Comparison of ENCODE assay signal across 7 mouse cellular contexts in the genomic region with DNA sequence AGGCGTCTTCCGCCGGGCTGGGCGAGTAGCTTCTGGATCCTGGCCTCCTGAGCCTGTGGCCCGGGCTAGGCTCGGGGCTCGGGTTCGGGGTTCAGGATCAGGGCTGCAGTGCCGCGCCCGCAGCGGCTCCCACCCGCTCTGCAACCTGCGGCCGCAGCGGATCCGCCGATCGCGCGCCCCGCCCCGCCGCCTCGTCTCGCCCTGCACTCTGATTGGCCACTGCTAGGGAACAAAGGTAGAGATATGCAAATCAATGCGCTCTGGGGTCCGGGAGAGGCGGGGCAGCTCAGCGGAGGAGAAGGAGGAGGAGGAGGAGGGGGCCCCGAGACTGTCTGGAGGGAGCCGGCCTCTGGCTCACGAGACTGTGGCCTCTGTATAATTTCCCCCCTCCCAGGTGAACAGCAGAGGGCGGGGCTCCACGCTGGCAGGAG. TPM values are rescaled to one million over a fixed set of nuclear protein-coding genes. Genes with fewer than 3 reads are reported as not detected.
DNase-seq lines count a peak whose midpoint lies in the region; ATAC-seq and TF ChIP-seq lines count a peak whose summit lies in the region.

Tspan13 (minus strand) TSS at position 153 of the 431 bp plus-strand sequence.

- H3K27ac ChIP-seq in bone marrow macrophage, adult 2 months (ENCODE audit: insufficient read depth, low read depth, low read length): no peak within 1 kb of the TSS
- 0 out of 2 replicates have a peak within 1 kb of the TSS, but pooled peaks have one; percentile 17 for H3K27ac ChIP-seq in embryonic facial prominence, embryonic 15.5 days (replicated peaks)
- no peak within 1 kb of the TSS; the same call in 1 of the 2 replicates for H3K27ac ChIP-seq in limb, embryonic 13.5 days
- H3K27ac ChIP-seq in midbrain, embryonic 15.5 days: peak within 1 kb of the TSS; percentile 98

- peaks cover 14% of the 10 kb centered on the region for H3K4me1 ChIP-seq in bone marrow macrophage, adult 2 months (ENCODE audit: control insufficient read depth, insufficient read depth, low read length)
- H3K4me1 ChIP-seq in embryonic facial prominence, embryonic 15.5 days: no peaks in the 10 kb centered on the region; the same call in 1 of the 2 replicates
- H3K4me1 ChIP-seq in limb, embryonic 13.5 days: peaks cover 19% of the 10 kb centered on the region; the same call in 1 of the 2 replicates
- H3K4me1 ChIP-seq in midbrain, embryonic 15.5 days: peaks cover 24% of the 10 kb centered on the region

- H3K9ac ChIP-seq in embryonic facial prominence, embryonic 15.5 days: peak within 1 kb of the TSS; percentile 65
- peak within 1 kb of the TSS; percentile 83 for H3K9ac ChIP-seq in limb, embryonic 13.5 days
- H3K9ac ChIP-seq in midbrain, embryonic 15.5 days: peak within 1 kb of the TSS; percentile 98

- peak within 1 kb of the TSS; percentile 72 for H3K4me3 ChIP-seq in bone marrow macrophage, adult 2 months (ENCODE audit: insufficient read depth, low read length)
- peak within 1 kb of the TSS; percentile 80 for H3K4me3 ChIP-seq in embryonic facial prominence, embryonic 15.5 days (replicated peaks)
- H3K4me3 ChIP-seq in limb, embryonic 13.5 days: peak within 1 kb of the TSS; percentile 86
- peak within 1 kb of the TSS; percentile 100 for H3K4me3 ChIP-seq in midbrain, embryonic 15.5 days

- TF ChIP-seq POLR2A in bone marrow macrophage, adult 2 months (IDR thresholded peaks at IDR 0.05; ENCODE audit: borderline replicate concordance, low read depth, low read length): no peak

- peak; percentile 97 for ATAC-seq in embryonic facial prominence, embryonic 15.5 days (ENCODE audit: insufficient number of reproducible peaks, low FRiP score, low TSS enrichment, low read depth)
- ATAC-seq in limb, embryonic 13.5 days (ENCODE audit: low FRiP score, low read depth): peak; percentile 97
- ATAC-seq in midbrain, embryonic 15.5 days (replicated peaks): peak; percentile 98

- no peak for TF ChIP-seq CTCF in bone marrow macrophage, adult 2 months (IDR thresholded peaks at IDR 0.05; ENCODE audit: low read depth, low read length)

- H3K4me2 ChIP-seq in embryonic facial prominence, embryonic 15.5 days (replicated peaks): peak within 1 kb of the TSS; percentile 99
- peak within 1 kb of the TSS; percentile 91 for H3K4me2 ChIP-seq in limb, embryonic 13.5 days (replicated peaks)
- H3K4me2 ChIP-seq in midbrain, embryonic 15.5 days: peak within 1 kb of the TSS; percentile 59

- WGBS in embryonic facial prominence, embryonic 15.5 days: 0% methylated on average over 35 of the region's 35 CpGs
- under 1% methylated on average over 34 of the region's 35 CpGs for WGBS in limb, embryonic 13.5 days
- 0% methylated on average over 29 of the region's 35 CpGs for WGBS in midbrain, embryonic 15.5 days

- H3K27me3 ChIP-seq in embryonic facial prominence, embryonic 15.5 days: no peaks in the 10 kb centered on the region
- no peaks in the 10 kb centered on the region for H3K27me3 ChIP-seq in limb, embryonic 13.5 days
- H3K27me3 ChIP-seq in midbrain, embryonic 15.5 days (replicated peaks): no peaks in the 10 kb centered on the region

- H3K36me3 ChIP-seq in embryonic facial prominence, embryonic 15.5 days: no peaks in the 10 kb centered on the region
- H3K36me3 ChIP-seq in limb, embryonic 13.5 days: no peaks in the 10 kb centered on the region
- no peaks in the 10 kb centered on the region for H3K36me3 ChIP-seq in midbrain, embryonic 15.5 days (replicated peaks)

- no peaks in the 10 kb centered on the region for H3K9me3 ChIP-seq in embryonic facial prominence, embryonic 15.5 days (replicated peaks)
- H3K9me3 ChIP-seq in limb, embryonic 13.5 days: no peaks in the 10 kb centered on the region
- H3K9me3 ChIP-seq in midbrain, embryonic 15.5 days: no peaks in the 10 kb centered on the region

- peak; percentile 86 to 91 for DNase-seq in heart, adult 9 months (ENCODE audit: low spot score in 2 of 2)
- DNase-seq in kidney, adult 9 months: peak; percentile 88
- DNase-seq in spleen, adult 18-20 months: peak; percentile 92

RNA-seq across cellular contexts. Expression of gene Tspan13, which starts in this region (rescaled TPM):
- polyA plus RNA-seq in bone marrow macrophage, adult 2 months (2012; ENCODE audit: insufficient read depth, insufficient read length, missing spikeins): 14.5 and 18.1 TPM in 2 replicates
- 55.7 and 66.5 TPM in 2 replicates for polyA plus RNA-seq in embryonic facial prominence, embryonic 15.5 days (2015; fragmentation: Nextera tagmentation; extraction: Ambion mirVana)
- polyA plus RNA-seq in limb, embryonic 13.5 days (2015; fragmentation: Nextera tagmentation; extraction: Ambion mirVana): 56.4 and 57.4 TPM in 2 replicates
- 391 and 416 TPM in 2 replicates for polyA plus RNA-seq in midbrain, embryonic 15.5 days (2015; fragmentation: Nextera tagmentation; extraction: Ambion mirVana)

Comparison
In these comparisons a context has a peak if more than half of its experiments do, and no peak if none do; other contexts are left out.
1. H3K27ac ChIP-seq: peak in embryonic facial prominence, embryonic 15.5 days (single experiment) and midbrain, embryonic 15.5 days (single experiment); none in bone marrow macrophage, adult 2 months (single experiment) and limb, embryonic 13.5 days (single experiment).
2. Peak in every context shown above with its lines, with median percentiles within 50 percentile points of each other: H3K4me3 ChIP-seq, ATAC-seq, H3K4me2 ChIP-seq, H3K9ac ChIP-seq and DNase-seq.